Mouse (Mus musculus): ENCODE measurements around the gene Cbx6.
"Not testable (repeated sequence)": the region's sequence is repeated elsewhere in the genome, so short reads cannot be mapped to it uniquely, and the experiment has no call there.

The Cbx6 gene

GRCm38 (mm10) chr15:79830388-79830787 lies 4.1 kb downstream of the Cbx6 start:
- peak; percentile 92 for DNase-seq (ENCODE audit: low read depth, low spot score)

GRCm38 (mm10) chr15:79829431-79829830 lies 5.1 kb downstream of the Cbx6 start:
- no peak for DNase-seq (ENCODE audit: low read depth, low spot score)

GRCm38 (mm10) chr15:79828366-79829035 lies 6.0 kb downstream of the Cbx6 start:
- DNase-seq (ENCODE audit: low read depth, low spot score) = no peak

GRCm38 (mm10) chr15:79827778-79828210 lies 6.7 kb downstream of the Cbx6 start:
- DNase-seq (ENCODE audit: low read depth, low spot score) = no peak

GRCm38 (mm10) chr15:79827061-79827777 lies 7.3 kb downstream of the Cbx6 start:
- DNase-seq (ENCODE audit: low read depth, low spot score) = no peak

- DNase-seq (ENCODE audit: low read depth, low spot score) = no peak
Measured at GRCm38 (mm10) chr15:79826221-79826935, 8.1 kb downstream of the Cbx6 start.

GRCm38 (mm10) chr15:79825146-79825825 lies 9.2 kb downstream of the Cbx6 start:
- peak; percentile 68 for DNase-seq (ENCODE audit: low read depth, low spot score)

GRCm38 (mm10) chr15:79823588-79824280 lies 10.8 kb downstream of the Cbx6 start:
- DNase-seq (ENCODE audit: low read depth, low spot score) = no peak

- no peak for DNase-seq (ENCODE audit: low read depth, low spot score)
Measured at GRCm38 (mm10) chr15:79822265-79823199, 12.0 kb downstream of the Cbx6 start.

GRCm38 (mm10) chr15:79818325-79818724 lies 16.2 kb downstream of the Cbx6 start:
- DNase-seq (ENCODE audit: low read depth, low spot score) = peak; percentile 46

- DNase-seq (ENCODE audit: low read depth, low spot score) = no peak
Measured at GRCm38 (mm10) chr15:79813666-79814258, 20.7 kb downstream of the Cbx6 start.

GRCm38 (mm10) chr15:79812840-79813239 lies 21.6 kb downstream of the Cbx6 start:
- DNase-seq (ENCODE audit: low read depth, low spot score) = not testable (repeated sequence)

GRCm38 (mm10) chr15:79810997-79811396 lies 23.5 kb downstream of the Cbx6 start:
- no peak for DNase-seq (ENCODE audit: low read depth, low spot score)

GRCm38 (mm10) chr15:79810061-79810460 lies 24.4 kb downstream of the Cbx6 start:
- DNase-seq (ENCODE audit: low read depth, low spot score) = no peak

- no peak for DNase-seq (ENCODE audit: low read depth, low spot score)
Measured at GRCm38 (mm10) chr15:79808658-79809057, 25.8 kb downstream of the Cbx6 start.

GRCm38 (mm10) chr15:79808114-79808513 lies 26.4 kb downstream of the Cbx6 start:
- peak; percentile 80 for DNase-seq (ENCODE audit: low read depth, low spot score)

GRCm38 (mm10) chr15:79807050-79807449 lies 27.4 kb downstream of the Cbx6 start:
- DNase-seq (ENCODE audit: low read depth, low spot score) = no peak

GRCm38 (mm10) chr15:79805246-79805645 lies 29.2 kb downstream of the Cbx6 start:
- no peak for DNase-seq (ENCODE audit: low read depth, low spot score)

- peak; percentile 37 for DNase-seq (ENCODE audit: low read depth, low spot score)
Measured at GRCm38 (mm10) chr15:79804352-79805071, 30.0 kb downstream of the Cbx6 start, which contains the start of gene Nptxr. TSS of gene Nptxr (minus strand) at chr15:79804766.

Data from CD4-positive, CD25-positive, alpha-beta regulatory T cell, adult 2 months (primary cell).